Mouse (Mus musculus): ENCODE data around the gene Mdk. TPM values are rescaled to one million over a fixed set of nuclear protein-coding genes. Genes with fewer than 3 reads are reported as not detected.

Gene Mdk
- total RNA-seq, 2 experiments from 2014 or later, result 51.5 to 56.1 TPM

Small RNAs within 50 kb of the gene (microRNA-seq; reads per million reads assigned to microRNA genes)
- 0 to 0.24 reads per million in 2 experiments for gene Mir6999

Other genes with a start within 250 kb of the Mdk start
- gene Atg13, start 221.7 kb downstream of the Mdk start, total RNA-seq (2021), result 10 to 100 TPM; 37.5 to 39.7 TPM
- gene Harbi1, start 221.4 kb downstream of the Mdk start, total RNA-seq (2021), result 1 to 10 TPM; 5.2 to 7.8 TPM
- gene Ambra1, start 202.2 kb downstream of the Mdk start, total RNA-seq (2021), result 10 to 100 TPM; 21.9 to 22.7 TPM
- under 1 TPM in 1 of 2 experiments, not detected in 1; 0.17 TPM for gene Chrm4, start 5.0 kb downstream of the Mdk start, total RNA-seq (2021)
- gene Gm9821, start 13.4 kb upstream of the Mdk start, total RNA-seq (2021), result not detected
- gene Dgkz, start 43.6 kb upstream of the Mdk start, total RNA-seq (2021), result 10 to 100 TPM; 64.3 to 85.9 TPM
- 10 to 100 TPM; 15.6 to 16.0 TPM for gene Creb3l1, start 92.2 kb upstream of the Mdk start, total RNA-seq (2021)
- gene Phf21a, start 160.8 kb upstream of the Mdk start, total RNA-seq (2021), result 10 to 100 TPM; 31.3 to 42.1 TPM

Measured in heart, postnatal 10 days (tissue).